Mouse (Mus musculus) regulatory T cell (primary cell): ENCODE results near the gene Dapk3.

Experiments used
- in situ Hi-C: fragments of 300-600 bp; cut with MboI, MseI; formaldehyde crosslinking; loops from one replicate; pipeline ENCODE4 v1.15.1; 2025; ENCODE audit warnings: high pct_unique_total_duplicates

Dapk3 gene

DNA sequence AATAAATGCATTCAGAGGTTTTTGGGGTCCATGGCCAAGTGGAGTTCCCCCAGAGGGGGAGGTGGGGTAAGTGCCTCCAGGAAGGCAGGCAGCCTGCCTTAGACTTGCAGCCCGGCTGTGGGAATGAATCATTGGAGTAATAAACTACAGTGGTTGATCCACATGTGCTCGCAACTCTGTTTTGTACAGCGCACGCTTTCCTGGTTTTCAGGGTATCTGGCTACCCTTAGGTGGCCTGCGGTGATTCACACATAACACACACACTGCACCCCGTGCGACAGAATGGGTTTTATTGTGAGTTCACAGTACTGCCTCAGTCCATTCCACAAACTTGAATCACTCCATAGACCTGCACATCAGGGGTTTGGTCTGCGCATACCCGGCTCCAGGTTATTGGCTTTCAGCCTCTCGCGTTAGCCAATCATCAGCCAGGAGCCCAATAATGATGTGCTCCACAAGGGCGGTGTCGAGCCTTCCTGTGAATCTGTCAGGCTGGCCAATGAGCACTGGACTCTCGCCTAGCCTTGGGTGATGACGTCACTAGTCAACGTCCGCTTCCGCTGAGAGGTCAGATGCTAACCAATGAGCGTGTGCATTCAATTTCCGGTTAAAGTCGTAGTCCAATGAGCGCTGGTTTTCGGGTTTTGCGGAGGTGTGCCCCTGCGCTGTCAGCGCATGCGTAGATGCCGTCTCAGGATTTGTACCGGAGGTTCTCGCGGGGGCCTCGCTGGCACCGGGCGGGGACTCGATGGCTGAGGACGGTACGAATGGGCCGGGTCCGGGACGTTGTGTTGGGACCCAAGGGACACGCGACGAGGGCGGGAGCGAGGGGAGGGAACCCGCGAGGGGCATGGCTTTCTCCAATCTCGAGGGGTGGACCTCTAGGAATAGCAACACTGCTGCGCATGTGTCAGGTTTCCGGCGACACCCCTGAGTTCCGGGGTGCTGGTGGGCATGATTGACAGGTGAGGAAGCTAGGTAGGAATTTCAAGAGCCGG, at the start of gene Dapk3:
TSS of gene Dapk3 (plus strand) at position 670 of the 998 bp plus-strand sequence.
- in situ Hi-C loops = no loop called here

DNA sequence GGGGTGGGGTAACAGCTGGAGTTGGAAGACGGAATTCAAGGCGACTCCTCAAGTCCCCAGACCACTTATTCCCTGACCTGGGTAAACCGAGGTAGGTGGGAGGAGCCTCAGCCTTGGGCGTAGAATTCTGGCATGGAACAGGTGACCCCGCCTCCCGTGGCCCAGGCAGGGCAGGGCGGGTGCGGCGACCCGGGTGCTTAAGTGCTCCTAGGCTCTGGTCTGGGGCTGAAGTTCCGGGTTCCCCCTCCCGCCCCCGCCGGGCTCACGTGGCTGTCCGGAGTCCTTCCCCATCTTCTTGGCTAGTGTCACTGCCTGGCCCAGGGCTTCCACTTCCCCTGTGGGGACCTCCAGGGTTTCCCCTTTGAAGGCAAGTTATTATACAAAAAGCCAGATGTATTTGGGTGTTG, 48.6 kb upstream of the Dapk3 start:
- in situ Hi-C loops = no loop called here

DNA sequence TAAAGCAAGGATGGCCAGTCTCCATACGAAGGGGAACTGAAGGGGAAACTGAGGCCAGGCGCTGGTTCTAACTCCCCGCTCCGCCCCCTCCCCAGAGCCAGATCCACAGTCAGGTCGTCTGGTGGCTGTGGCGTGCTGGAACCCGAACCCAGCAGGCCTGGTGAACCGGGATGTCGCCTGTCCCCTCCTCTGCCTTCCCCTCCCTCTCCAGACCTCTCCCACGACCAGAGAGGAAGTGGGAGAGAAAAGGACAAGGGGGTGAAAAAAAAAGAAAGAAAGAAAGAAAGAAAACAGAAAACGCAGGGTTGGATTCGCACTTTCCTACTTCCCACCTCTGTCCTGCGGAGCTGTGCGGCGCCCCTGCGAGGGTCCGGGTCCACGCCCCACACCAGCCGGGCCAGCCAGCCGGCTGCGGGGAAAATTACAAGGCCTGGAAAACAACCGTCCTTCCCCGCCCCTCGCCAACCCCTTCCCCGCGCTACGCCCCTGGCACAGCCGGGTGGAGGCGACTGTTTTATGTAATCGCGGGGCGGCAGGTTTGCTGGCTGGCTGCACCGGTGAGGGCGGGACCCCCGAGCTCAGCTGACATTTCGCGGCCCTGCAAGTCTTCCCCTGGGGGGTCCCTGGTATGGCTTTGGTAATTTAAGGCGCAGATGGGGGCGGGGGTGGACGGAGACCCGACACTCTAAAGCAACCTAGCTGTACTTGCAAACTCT, 47.7 kb upstream of the Dapk3 start, which contains the start of gene Zbtb7a:
TSS of gene Zbtb7a (plus strand) at position 255 of the 716 bp plus-strand sequence.
- in situ Hi-C loops = loop anchor here (5.0 kb wide), 1 partner anchor 42 kb away; the partner anchor contains the start of gene Eef2

DNA sequence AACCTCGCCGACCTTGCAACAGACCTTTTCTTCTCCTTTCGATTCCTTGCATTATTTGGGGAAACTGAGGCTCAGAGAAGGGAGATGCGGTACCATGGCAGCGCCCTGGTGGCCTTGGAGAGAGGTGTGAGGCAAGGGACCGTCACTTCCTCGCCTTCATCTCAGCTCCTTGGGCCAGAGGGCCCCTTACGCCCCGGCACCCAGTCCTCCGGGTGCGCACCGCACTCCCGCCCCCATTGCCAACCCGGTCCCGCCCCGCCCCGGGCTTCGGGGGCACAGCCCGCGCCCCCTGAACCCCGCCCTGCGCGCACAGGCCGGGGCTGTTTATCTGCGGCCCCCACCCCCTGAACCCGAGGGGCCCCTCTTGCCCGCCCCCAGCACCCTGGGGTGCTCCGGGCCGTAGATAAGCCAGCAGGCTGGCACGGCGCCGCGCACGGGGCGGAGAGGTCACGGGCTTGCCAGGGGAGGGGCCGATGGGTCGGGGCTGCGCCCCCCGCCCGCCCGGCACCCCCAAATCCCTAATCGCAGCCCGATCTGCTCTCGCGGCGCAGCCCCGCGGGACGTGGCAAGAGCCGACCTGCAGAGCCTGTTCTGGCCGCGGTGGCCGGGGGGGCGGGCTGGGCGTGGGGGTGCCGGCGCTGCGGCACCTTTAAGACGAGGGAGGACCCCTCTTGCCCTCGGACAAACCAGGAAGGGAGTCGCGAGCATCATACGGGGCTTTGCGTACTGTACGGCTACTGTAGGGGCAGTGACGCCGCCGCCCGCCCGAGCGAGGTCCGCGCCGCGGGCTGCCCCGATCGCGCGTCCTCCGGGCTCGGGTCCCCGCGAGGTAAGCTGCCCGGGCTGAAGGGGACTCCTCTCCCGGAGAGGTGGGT, 46.7 kb upstream of the Dapk3 start:
- in situ Hi-C loops = loop anchor here (5.0 kb wide), 1 partner anchor 41 kb away; the partner anchor contains the start of gene Eef2

DNA sequence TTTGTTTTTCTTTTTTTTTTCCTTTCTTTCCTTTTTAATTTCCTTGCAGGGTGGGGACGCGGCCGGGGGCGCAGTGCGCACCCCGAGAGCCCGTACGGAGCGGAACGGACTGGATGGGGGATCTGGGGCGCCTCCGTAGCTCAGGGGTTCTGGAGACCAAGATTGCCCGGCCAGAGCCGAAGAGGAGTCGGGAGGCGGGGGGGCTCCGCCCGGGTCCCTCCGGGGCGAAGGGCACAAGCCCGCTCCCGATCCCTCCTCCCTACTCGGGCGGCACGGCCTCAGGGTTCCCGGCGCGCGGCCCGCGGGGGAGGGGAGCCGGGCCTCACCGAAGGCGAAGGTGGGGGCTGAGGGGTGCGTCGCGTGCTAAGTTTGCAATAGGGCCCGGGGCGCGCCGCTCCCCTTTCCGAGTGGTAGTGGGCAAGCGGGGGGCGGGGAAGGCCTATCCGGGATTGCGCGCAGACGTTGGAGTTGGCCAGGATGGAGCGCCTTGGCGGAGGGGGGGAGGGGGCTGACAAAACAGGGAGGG, 46.0 kb upstream of the Dapk3 start:
- in situ Hi-C loops = loop anchor here (5.0 kb wide), 1 partner anchor 41 kb away; the partner anchor contains the start of gene Eef2

DNA sequence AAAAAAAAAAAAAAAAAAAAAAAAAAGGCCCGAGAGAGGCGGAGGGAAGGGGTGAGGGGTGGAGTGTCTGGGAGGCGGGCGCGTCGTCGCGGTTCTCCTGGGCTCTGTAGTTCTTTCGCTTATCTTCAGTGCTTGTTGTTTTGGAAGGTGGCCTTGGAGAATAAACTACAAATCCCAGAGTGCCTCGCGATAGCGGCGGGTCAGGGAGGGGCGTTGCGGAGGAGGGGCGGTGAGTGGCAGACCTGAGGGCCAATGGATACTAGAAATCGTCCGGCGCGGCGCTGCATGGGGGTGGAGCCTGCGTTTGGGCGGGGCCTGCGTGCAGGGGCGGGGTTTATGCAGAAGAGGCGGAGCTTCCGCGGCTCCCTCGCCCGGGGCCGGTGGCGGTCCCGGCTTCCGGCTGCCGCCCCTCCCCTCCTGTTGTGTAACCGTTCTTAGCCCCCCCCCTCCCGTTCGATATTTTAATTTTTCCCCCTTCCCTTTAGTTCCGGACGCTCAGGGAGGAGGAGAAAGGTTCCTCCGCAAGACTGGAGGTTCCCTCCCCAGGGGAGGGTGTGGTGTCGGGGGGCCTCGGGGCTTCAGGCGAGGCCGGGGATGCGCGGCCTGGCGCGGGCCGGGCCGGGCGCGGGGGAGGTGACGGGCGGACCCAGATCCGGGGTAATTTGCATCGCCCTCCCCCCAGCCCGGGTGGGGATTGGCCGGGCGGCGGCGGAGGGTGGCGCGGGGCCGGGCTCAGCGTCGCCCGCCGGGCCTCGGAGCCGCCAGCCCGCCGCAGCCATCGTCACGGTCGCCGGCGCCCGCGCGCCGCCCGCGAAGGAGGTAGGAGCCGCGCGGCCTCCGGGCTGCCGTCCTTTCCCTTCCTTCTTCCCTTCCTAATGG, 45.3 kb upstream of the Dapk3 start:
- in situ Hi-C loops = loop anchor here (5.0 kb wide), 1 partner anchor 40 kb away; the partner anchor contains the start of gene Eef2

DNA sequence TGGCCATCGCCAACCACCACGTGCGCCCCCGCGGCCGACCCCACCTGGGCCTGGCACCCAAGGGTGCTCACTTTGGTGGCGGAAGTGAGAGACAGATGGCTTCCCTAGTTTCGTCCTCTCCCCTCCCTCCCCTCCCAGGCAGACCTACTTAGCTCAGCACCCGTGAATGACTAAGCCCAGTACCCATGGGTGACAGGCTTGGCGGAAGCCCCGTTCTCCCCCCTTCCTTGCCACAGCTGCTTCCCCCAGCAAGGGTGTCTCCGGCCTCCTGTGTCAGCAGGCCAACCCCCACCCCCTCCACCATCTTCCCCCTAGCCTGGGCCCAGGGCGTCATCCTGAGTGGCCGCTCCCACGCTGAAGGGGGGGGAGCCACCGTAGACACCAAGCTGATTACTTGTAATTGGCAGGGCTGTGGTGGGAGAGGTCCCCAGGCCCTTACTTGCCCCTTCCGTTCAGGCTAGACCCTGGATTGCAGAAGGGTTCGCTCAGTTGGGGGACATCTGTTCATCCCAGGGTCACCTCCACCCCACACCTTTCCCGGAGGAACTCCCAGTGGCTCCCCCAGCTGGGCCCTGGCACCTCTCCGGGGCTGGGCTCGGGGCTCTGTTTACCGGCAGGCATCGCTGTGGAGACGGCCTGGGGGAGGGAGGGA, 44.5 kb upstream of the Dapk3 start:
- in situ Hi-C loops = loop anchor here (5.0 kb wide), 1 partner anchor 39 kb away; the partner anchor contains the start of gene Eef2

DNA sequence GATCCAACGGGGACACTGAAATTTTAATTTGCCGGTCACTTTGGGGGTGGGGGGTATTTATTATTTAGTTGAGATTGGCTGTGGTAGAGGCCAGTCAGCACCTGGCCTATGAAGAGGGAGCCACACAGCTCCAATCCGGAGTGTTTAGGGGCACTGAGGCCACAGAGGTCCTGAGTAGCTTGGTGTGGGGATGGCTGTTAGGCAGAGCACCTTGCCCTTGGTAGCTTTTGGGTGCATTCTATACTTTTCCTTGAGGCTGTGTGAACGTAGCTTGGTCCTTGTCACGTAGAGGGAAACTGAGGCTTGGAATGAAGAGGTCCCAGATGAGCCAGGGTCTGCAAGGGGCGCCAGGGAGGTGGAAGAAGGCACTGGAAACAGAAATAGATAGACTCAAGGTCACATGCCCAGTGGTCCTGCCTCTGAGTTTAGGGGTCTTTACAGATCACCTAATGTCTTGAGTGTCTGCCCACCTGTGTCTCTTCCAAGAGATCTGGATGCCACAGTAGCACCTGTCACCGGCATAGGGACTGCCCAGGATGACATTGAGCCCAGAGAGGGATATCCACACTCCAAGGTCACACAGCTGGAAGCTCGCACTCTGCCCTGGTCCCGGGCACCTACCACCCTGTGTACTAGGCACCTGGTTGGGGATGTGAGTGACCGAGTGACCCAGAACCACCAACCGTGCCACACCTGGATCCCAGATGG, 43.8 kb upstream of the Dapk3 start:
- in situ Hi-C loops = loop anchor here (5.0 kb wide), 1 partner anchor 38 kb away; the partner anchor contains the start of gene Eef2

DNA sequence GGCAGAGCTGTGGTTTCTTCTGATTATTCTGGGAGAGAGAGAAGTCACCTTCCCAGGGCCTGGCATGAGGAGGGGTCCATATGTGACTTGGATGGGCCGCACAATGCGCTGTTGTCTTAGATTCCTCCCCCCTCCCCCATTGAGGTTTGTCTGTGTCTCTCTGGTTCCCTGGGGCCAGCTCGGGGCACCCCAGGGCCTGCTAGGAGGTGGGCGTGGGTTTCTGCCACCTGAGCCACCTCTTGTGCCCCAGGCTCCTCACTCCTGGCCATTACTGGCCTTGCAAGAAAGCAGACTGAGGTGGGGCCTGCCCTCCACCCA, 43.3 kb upstream of the Dapk3 start:
- in situ Hi-C loops = loop anchor here (5.0 kb wide), 1 partner anchor 38 kb away; the partner anchor contains the start of gene Eef2

DNA sequence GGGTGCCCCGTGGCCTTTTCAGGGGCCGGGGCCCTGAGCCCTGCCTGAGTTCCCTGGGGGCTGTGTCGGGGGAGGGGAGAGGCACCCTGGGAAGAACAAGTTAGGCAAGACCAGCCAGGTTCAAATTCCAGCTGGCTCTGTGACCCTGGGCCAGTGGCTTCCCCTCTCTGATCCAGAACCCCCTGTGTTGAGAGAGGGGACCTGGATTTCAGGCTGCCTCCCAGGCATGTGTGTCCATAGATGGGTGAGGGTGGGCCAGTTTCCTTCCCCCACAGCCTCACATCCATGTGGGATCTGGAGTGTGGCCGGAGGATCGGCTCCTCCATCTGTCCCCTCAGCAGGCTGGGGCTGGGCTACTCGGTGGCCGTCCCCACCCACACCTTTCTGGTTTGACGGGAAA, 42.8 kb upstream of the Dapk3 start:
- in situ Hi-C loops = no loop called here

DNA sequence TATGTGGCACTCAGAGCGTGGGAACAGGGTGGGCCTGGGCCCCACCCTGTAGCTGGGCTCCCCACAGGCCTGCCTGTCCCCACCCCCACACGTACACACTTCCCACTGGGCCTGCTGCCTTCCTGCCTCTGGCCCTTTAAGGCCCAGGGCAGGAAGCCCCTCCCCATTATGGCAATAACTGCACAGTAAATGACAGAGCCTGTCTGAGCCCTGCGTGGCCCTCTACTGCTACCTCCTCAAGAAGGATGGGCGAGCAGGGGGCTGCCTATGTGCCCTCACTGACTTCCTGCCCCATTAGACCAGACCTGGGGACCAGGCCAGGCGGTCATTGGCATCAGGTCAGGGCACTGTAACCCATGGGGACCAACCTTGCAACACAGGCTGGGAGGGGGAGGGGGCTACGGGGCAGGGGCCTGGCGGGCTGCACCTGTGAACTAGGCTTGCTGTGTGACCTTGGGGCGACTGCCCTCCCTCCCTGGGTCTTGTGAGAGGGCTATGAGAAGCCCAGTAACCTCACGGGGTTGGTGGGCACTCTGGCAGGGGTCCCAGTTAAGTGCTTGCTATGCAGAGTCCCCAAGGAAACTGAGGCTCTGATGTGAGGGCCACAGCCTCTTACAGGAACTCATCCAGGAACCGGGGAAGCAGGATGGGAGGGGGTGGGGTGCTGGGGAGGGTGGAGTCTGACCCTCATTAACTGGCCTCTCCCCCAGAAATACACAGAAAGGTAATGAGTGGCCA, 41.9 kb upstream of the Dapk3 start:
- in situ Hi-C loops = no loop called here

DNA sequence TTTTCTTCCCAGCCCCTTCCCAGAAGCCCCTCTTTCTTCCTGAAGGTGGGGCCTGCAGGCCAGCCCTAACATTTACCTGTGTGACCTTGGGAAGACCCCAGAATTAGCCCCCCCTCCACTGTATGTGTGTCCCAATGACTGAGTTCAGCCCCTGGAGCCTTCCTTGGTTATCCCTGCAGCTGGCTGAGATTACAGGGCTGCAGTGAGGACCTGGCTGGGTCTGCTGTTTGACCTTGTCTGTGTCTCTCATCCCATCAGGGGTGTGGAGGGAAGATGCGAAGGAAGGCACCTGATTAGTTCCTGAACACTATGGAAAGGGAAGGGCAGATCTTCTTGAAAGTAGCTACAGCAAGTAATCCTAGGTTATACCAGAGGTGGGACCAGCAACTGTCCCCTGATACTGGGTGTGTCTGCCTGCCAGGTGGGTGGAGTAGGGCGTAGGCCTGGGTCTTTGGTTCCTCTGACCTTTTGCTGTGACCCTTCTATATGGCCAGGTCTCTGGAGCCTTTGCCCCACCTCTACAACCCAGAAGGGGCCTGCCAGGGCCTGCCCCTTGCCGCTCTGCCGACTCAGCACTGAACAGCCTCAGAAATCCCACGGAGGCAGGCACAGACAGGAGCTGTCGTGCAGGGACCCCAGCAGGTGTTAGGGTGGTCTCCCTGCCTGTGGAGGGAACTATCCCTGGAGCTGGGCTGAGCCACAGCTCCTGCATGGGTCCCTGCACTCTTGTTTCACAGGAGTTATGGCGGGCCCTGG, 41.2 kb upstream of the Dapk3 start:
- in situ Hi-C loops = no loop called here

DNA sequence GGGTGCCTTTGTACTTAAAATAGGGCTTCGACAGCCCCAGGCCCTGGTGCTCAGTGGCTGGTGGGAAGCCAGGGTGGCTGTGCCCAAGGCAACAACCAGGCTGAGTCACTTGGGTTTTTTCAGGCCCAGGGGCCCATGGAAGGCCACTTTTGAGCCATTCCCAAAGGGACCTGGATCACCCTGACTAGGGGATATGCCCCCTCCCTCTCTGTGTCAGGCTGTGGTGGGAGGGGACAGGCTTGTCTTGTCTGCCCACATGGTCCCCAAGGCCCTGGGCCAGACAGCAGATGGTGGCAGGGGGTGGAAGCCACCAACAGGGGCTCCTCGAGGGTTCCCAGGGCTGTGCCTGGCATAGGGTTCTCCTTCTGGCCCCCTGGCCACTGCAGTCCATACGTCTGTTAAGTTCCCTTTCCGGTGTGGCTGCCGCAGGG, 40.2 kb upstream of the Dapk3 start:
- in situ Hi-C loops = no loop called here

DNA sequence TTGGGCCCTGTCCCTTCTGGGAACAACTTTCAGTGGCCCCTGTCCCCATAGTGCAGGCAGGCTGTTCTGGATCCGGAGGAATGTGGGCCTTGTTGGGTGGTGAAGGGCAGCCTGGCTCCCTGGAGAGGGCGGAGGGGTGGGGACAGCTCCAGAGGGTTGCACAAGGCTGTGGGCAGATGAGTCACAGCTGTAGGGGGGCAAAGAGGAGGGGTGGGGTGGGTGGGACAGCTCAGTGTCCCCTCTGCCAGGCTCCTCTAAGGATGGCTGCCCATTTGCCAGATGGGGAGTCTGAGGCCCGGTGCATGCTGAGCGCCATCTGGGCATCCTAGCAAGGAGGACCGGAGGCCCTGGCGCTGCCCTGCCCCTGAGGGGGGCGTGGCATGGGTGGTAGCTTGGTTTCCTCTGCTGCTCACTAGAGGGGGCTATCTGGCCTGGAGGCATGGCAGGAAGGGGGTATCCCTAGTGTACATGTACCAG, 39.6 kb upstream of the Dapk3 start:
- in situ Hi-C loops = no loop called here

DNA sequence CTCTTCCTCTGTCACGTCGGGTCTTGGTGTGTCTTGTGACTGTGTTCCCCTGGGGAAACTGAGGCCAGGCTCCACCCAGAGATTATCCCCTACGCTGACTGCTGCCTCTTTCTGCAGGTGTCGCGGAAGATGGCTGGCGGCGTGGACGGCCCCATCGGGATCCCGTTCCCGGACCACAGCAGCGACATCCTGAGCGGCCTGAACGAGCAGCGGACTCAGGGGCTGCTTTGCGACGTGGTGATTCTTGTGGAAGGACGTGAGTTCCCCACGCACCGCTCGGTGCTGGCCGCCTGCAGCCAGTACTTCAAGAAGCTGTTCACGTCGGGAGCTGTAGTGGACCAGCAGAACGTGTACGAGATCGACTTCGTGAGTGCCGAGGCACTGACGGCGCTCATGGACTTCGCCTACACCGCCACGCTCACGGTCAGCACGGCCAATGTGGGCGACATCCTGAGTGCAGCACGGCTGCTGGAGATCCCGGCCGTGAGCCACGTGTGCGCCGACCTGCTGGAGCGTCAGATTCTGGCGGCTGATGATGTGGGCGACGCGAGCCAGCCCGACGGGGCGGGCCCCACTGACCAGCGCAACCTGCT, 38.9 kb upstream of the Dapk3 start:
- in situ Hi-C loops = no loop called here

DNA sequence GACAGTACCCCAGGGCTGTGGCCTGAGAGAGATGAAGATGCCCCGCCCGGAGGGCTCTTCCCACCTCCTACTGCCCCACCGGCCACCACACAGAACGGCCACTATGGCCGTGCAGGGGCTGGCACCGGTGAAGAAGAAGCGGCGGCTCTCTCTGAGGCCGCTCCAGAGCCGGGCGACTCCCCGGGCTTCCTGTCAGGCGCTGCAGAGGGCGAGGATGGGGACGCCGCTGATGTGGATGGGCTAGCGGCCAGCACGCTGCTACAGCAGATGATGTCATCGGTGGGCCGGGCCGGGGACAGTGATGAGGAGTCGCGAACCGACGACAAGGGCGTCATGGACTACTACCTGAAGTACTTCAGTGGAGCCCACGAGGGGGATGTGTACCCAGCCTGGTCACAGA, 38.1 kb upstream of the Dapk3 start:
- in situ Hi-C loops = no loop called here

DNA sequence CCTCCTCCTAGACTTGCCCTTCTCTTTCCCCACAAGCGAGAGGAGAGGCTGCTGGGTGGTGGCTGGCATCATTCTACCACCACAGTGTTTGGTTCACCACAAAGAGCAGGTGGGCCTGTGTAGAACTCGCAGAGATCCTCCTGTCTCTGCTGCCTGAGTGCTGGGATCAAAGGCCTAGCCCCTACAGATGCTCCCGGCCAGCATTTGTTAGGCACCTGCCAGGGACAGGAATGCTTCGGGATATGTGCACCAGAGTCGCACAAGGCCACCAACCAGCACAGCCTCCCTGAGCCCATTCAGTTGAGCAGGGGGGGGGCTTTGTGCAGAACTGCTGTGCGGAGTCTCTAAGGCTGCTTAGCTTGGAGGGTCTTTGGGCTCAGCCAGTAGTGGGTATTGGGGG, 37.5 kb upstream of the Dapk3 start:
- in situ Hi-C loops = no loop called here
